Comparison of ENCODE assay signal across 15 mouse cellular contexts in genomic region chr19:55562487-55563147, GRCm38 (mm10).
DNase-seq lines count a peak whose midpoint lies in the region; ATAC-seq and TF ChIP-seq lines count a peak whose summit lies in the region.
"Had no signal": no experiment of that assay in that cellular context is flagged by ENCODE, and none has a peak within 500 bp of the region (broad histone marks: within the 10 kb centered on the region; RNA-seq: fewer than 3 reads in every experiment).

No protein-coding gene starts in this region.

- no peak for TF ChIP-seq POLR2A in MEL (IDR thresholded peaks at IDR 0.05; ENCODE audit: control insufficient read depth in 1 of 2, insufficient read depth in 1 of 2, low read depth in 1 of 2, low read length in 2 of 2, poor library complexity in 1 of 2)

- peak; percentile 15 for ATAC-seq in cerebellum, adult (ENCODE audit: insufficient number of reproducible peaks, low FRiP score, low TSS enrichment)
- no peak for ATAC-seq in heart, embryonic 14.5 days (ENCODE audit: insufficient number of reproducible peaks, insufficient read depth, low FRiP score, low read depth)
- 0 out of 2 replicates have a peak, but pooled peaks have one; percentile 21 for ATAC-seq in embryonic facial prominence, embryonic 13.5 days (ENCODE audit: insufficient number of reproducible peaks, insufficient read depth, low FRiP score, low TSS enrichment, low read depth)
- ATAC-seq in frontal cortex, adult (ENCODE audit: low TSS enrichment), result no peak
- ATAC-seq: Patski had no signal

- H3K4me1 ChIP-seq in heart, embryonic 14.5 days (ENCODE audit: control insufficient read depth in 2 of 2, insufficient read depth in 2 of 2, low read length in 2 of 2), result peaks cover 42 to 46% of the 10 kb centered on the region in 2 experiments
- peaks cover 33 to 40% of the 10 kb centered on the region in 2 experiments for H3K4me1 ChIP-seq in MEL (ENCODE audit: control insufficient read depth in 1 of 2, insufficient read depth in 2 of 2, low read length in 2 of 2)
- H3K4me1 ChIP-seq in embryonic facial prominence, embryonic 13.5 days, result peaks cover 58% of the 10 kb centered on the region

- no peak for TF ChIP-seq CTCF in MEL (IDR thresholded peaks at IDR 0.05 in 2 of 3, conservative IDR thresholded peaks at IDR 0.05 in 1 of 3; ENCODE audit: control insufficient read depth in 1 of 3, insufficient read depth in 1 of 3, low read depth in 2 of 3, low read length in 3 of 3, poor library complexity in 1 of 3, severe bottlenecking in 1 of 3)

- peak overlapping the region; percentile 45 to 79 for H3K27ac ChIP-seq in heart, embryonic 14.5 days (replicated peaks in 1 of 2; ENCODE audit: control insufficient read depth in 1 of 2, insufficient read depth in 1 of 2, low read depth in 2 of 2, low read length in 2 of 2)
- no peak overlapping the region for H3K27ac ChIP-seq in MEL (ENCODE audit: control insufficient read depth, low read depth, low read length)
- peak overlapping the region; percentile 60; the same call in 1 of the 2 replicates for H3K27ac ChIP-seq in embryonic facial prominence, embryonic 13.5 days
- H3K27ac ChIP-seq: liver, embryonic 14.5 days; neural tube, embryonic 15.5 days had no signal

- no peak overlapping the region for H3K9ac ChIP-seq in heart, embryonic 14.5 days (ENCODE audit: low read length)
- H3K9ac ChIP-seq in MEL (ENCODE audit: control insufficient read depth, low read depth, low read length, poor library complexity, severe bottlenecking), result no peak overlapping the region
- H3K9ac ChIP-seq in embryonic facial prominence, embryonic 13.5 days, result no peak overlapping the region
- H3K9ac ChIP-seq: liver, embryonic 14.5 days; neural tube, embryonic 15.5 days had no signal

- H3K36me3 ChIP-seq in heart, embryonic 14.5 days (ENCODE audit: control insufficient read depth, insufficient read depth, low read length), result no peaks in the 10 kb centered on the region
- H3K36me3 ChIP-seq in MEL (ENCODE audit: control insufficient read depth in 1 of 2, insufficient read depth in 2 of 2, low read length in 2 of 2), result peaks cover 0 to 43% of the 10 kb centered on the region in 2 experiments; a peak in 2 of 4 replicates
- no peaks in the 10 kb centered on the region for H3K36me3 ChIP-seq in embryonic facial prominence, embryonic 13.5 days
- H3K36me3 ChIP-seq: neural tube, embryonic 15.5 days had no signal

- TF ChIP-seq EP300 in MEL (IDR thresholded peaks at IDR 0.05; ENCODE audit: low read depth in 1 of 2, low read length in 2 of 2), result no peak

- H3K79me2 ChIP-seq in MEL (ENCODE audit: control insufficient read depth, insufficient read depth, low read length, poor library complexity), result no peaks in the 10 kb centered on the region

- no peak for TF ChIP-seq RAD21 in MEL (IDR thresholded peaks at IDR 0.05; ENCODE audit: low read depth, low read length)

- WGBS in heart, embryonic 14.5 days, result 56% methylated on average over 14 of the region's 14 CpGs
- 79% methylated on average over 14 of the region's 14 CpGs for WGBS in embryonic facial prominence, embryonic 13.5 days

- no peaks in the 10 kb centered on the region for H3K9me3 ChIP-seq in heart, embryonic 14.5 days (ENCODE audit: control insufficient read depth, low read length)
- H3K9me3 ChIP-seq in MEL (replicated peaks; ENCODE audit: insufficient read depth, low read length), result no peaks in the 10 kb centered on the region
- no peaks in the 10 kb centered on the region for H3K9me3 ChIP-seq in embryonic facial prominence, embryonic 13.5 days
- H3K9me3 ChIP-seq: midbrain, embryonic 10.5 days; neural tube, embryonic 15.5 days had no signal

- H3K4me3 ChIP-seq in heart, embryonic 14.5 days (ENCODE audit: control insufficient read depth in 1 of 2, insufficient read depth in 1 of 2, low read depth in 1 of 2, low read length in 2 of 2), result no peak overlapping the region
- H3K4me3 ChIP-seq in MEL (ENCODE audit: control insufficient read depth in 1 of 2, insufficient read depth in 1 of 2, low read depth in 2 of 2, low read length in 2 of 2), result no peak overlapping the region
- no peak overlapping the region for H3K4me3 ChIP-seq in embryonic facial prominence, embryonic 13.5 days
- H3K4me3 ChIP-seq: midbrain, embryonic 10.5 days; neural tube, embryonic 15.5 days had no signal

- no peaks in the 10 kb centered on the region for H3K27me3 ChIP-seq in heart, embryonic 14.5 days (ENCODE audit: control insufficient read depth, insufficient read depth, low read length)
- H3K27me3 ChIP-seq in MEL (ENCODE audit: control insufficient read depth in 1 of 2, insufficient read depth in 2 of 2, low read length in 2 of 2), result no peaks in the 10 kb centered on the region
- H3K27me3 ChIP-seq in embryonic facial prominence, embryonic 13.5 days, result peaks cover 8% of the 10 kb centered on the region; the same call in 1 of the 2 replicates
- H3K27me3 ChIP-seq: Patski had no signal

- no peak for DNase-seq in cerebellum, adult 9-10 months
- no peak for DNase-seq in heart, adult 9 months (ENCODE audit: low spot score in 2 of 2)
- DNase-seq in MEL (ENCODE audit: low read depth, low spot score), result peak; percentile 49
- no peak for DNase-seq in right cerebral cortex, postnatal 10 days (ENCODE audit: low spot score in 2 of 2)
- DNase-seq: kidney, adult 11 months; lung, postnatal 14 days; thymus, postnatal 36 days had no signal

- peak overlapping the region; percentile 33; the same call in 1 of the 2 replicates for H3K4me2 ChIP-seq in heart, embryonic 14.5 days (ENCODE audit: low read length)
- no peak overlapping the region for H3K4me2 ChIP-seq in embryonic facial prominence, embryonic 13.5 days
- H3K4me2 ChIP-seq: neural tube, embryonic 15.5 days had no signal

TF ChIP-seq in MEL, 35 proteins besides CTCF, POLR2A, EP300 and RAD21:
- 0 out of 2 replicates have a peak, but pooled peaks have one; percentile 40 for TF ChIP-seq MAZ (IDR thresholded peaks at IDR 0.05; ENCODE audit: low read depth, low read length)
- TF ChIP-seq MXI1 (IDR thresholded peaks at IDR 0.05; ENCODE audit: low read depth, low read length), result peak; percentile 26; the same call in 1 of the 2 replicates
- no peak for TF ChIP-seq MYC (IDR thresholded peaks at IDR 0.05; ENCODE audit: low read depth, low read length)
- no peak for TF ChIP-seq TCF12 (IDR thresholded peaks at IDR 0.05; ENCODE audit: low read depth, low read length)
- TF ChIP-seq SMC3 (IDR thresholded peaks at IDR 0.05; ENCODE audit: low read depth, low read length), result no peak
- no peak for TF ChIP-seq TBP (IDR thresholded peaks at IDR 0.05; ENCODE audit: low read depth, low read length)
- TF ChIP-seq JUND (IDR thresholded peaks at IDR 0.05; ENCODE audit: low read depth, low read length), result no peak
- TF ChIP-seq ZKSCAN1 (IDR thresholded peaks at IDR 0.05; ENCODE audit: low read depth, low read length), result peak; percentile 96
- TF ChIP-seq ETS1 (IDR thresholded peaks at IDR 0.05; ENCODE audit: low read depth, low read length), result 0 out of 2 replicates have a peak, but pooled peaks have one; percentile 22
- 0 out of 2 replicates have a peak, but pooled peaks have one; percentile 35 for TF ChIP-seq E2F4 (IDR thresholded peaks at IDR 0.05; ENCODE audit: borderline replicate concordance, low read depth, low read length)
- TF ChIP-seq ZMIZ1 (IDR thresholded peaks at IDR 0.05; ENCODE audit: low read depth, low read length), result no peak
- TF ChIP-seq BHLHE40 (IDR thresholded peaks at IDR 0.05; ENCODE audit: borderline replicate concordance, low read depth, low read length), result no peak
- no peak for TF ChIP-seq POLR2AphosphoS5 (IDR thresholded peaks at IDR 0.05; ENCODE audit: borderline replicate concordance, low read depth, low read length)

Comparison
In these comparisons a context has a peak if more than half of its experiments do, and no peak if none do; other contexts are left out.
1. ATAC-seq: peak in cerebellum, adult (single experiment) and embryonic facial prominence, embryonic 13.5 days (single experiment); none in heart, embryonic 14.5 days (single experiment) and frontal cortex, adult (single experiment).